Mouse (Mus musculus) testis, adult 2 months (tissue): Measurements from ENCODE around the gene Ankrd65. TPM values are rescaled to one million over a fixed set of nuclear protein-coding genes. Genes with fewer than 3 reads are reported as not detected.

Experiments
- H3K27ac ChIP-seq: fragments of 200-500 bp; 2 replicates; pipeline ENCODE4 v1.5.1; 2012; ENCODE audit warnings: low read depth, low read length; ENCODE audit not compliant: control insufficient read depth, insufficient read depth
- H3K27me3 ChIP-seq: fragments of 200-500 bp; 2 replicates; pipeline ENCODE4 v1.6.1; 2012; ENCODE audit warnings: mild to moderate bottlenecking, low read length, moderate library complexity; ENCODE audit not compliant: control insufficient read depth, insufficient read depth
- H3K36me3 ChIP-seq: fragments of 200-500 bp; 2 replicates; pipeline ENCODE4 v1.6.1; 2012; ENCODE audit warnings: mild to moderate bottlenecking, low read length; ENCODE audit not compliant: control insufficient read depth, insufficient read depth
- H3K4me1 ChIP-seq: fragments of 200-500 bp; 2 replicates; pipeline ENCODE4 v1.6.1; 2012; ENCODE audit warnings: low read length; ENCODE audit not compliant: control insufficient read depth, insufficient read depth
- H3K4me3 ChIP-seq: fragments of 200-500 bp; 2 replicates; pipeline ENCODE4 v1.5.1; 2012; ENCODE audit warnings: low read depth, mild to moderate bottlenecking, low read length, moderate library complexity, mixed read lengths; ENCODE audit not compliant: control insufficient read depth
- CTCF ChIP-seq: fragments of 200-500 bp; IDR thresholded peaks from 2 replicates; pipeline ENCODE4 v1.5.1; 2012; ENCODE audit warnings: low read depth, mild to moderate bottlenecking, inconsistent platforms, low read length, moderate library complexity; ENCODE audit not compliant: control insufficient read depth, insufficient read depth, insufficient replicate concordance
- POLR2A ChIP-seq: fragments of 200-500 bp; IDR thresholded peaks from 2 replicates; pipeline ENCODE4 v1.6.1; 2012; ENCODE audit warnings: low read depth, mild to moderate bottlenecking, inconsistent platforms, low read length, moderate library complexity; ENCODE audit not compliant: control insufficient read depth
- polyA plus RNA-seq: library from polyadenylated mRNA; depleted of rRNA; stranded (reverse); fragments of >200 nt; gene quantifications from 2 replicates; pipeline ENCODE4 v1.2.3, GENCODE M21; 2012

The Ankrd65 gene
- polyA plus RNA-seq, 1 experiment: 0.27 TPM

GRCm38 (mm10) chr4:155757011-155757410, 33.2 kb upstream of the Ankrd65 start:
- H3K27ac ChIP-seq: no peak overlapping the region
- peaks cover 12% of the 10 kb centered on the region for H3K4me1 ChIP-seq
- no peaks in the 10 kb centered on the region for H3K27me3 ChIP-seq
- TF ChIP-seq POLR2A (no peak), CTCF (no peak)
- H3K4me3 ChIP-seq: no peak overlapping the region
- no peaks in the 10 kb centered on the region for H3K36me3 ChIP-seq

GRCm38 (mm10) chr4:155759862-155760612, 30.2 kb upstream of the Ankrd65 start:
- Histone ChIP-seq H3K27ac (0 out of 2 replicates have a peak overlapping the region, but pooled peaks have one; percentile 5), H3K4me3 (peak overlapping the region; percentile 76), H3K27me3 (no peaks in the 10 kb centered on the region)

GRCm38 (mm10) chr4:155760613-155761355, 29.5 kb upstream of the Ankrd65 start, which contains the start of gene Atad3a:
Gene Atad3a, minus strand, starts transcription at chr4:155761093.
- Histone ChIP-seq H3K36me3 (no peaks in the 10 kb centered on the region), H3K27me3 (no peaks in the 10 kb centered on the region), H3K4me1 (peaks cover 12% of the 10 kb centered on the region), H3K4me3 (peak within 1 kb of the TSS; percentile 76), H3K27ac (peak within 1 kb of the TSS; percentile 52)
- TF ChIP-seq CTCF (no peak), POLR2A (peak; percentile 71)

More at GRCm38 (mm10) chr4:155759862-155760612, 30.2 kb upstream of the Ankrd65 start:
- no peaks in the 10 kb centered on the region for H3K36me3 ChIP-seq
- peaks cover 12% of the 10 kb centered on the region for H3K4me1 ChIP-seq
- TF ChIP-seq CTCF: no peak
- TF ChIP-seq POLR2A: no peak

- Histone ChIP-seq H3K36me3 (no peaks in the 10 kb centered on the region), H3K27ac (peak overlapping the region; percentile 52), H3K4me3 (peak overlapping the region; percentile 76), H3K4me1 (peaks cover 12% of the 10 kb centered on the region), H3K27me3 (no peaks in the 10 kb centered on the region)
- TF ChIP-seq POLR2A: no peak
- TF ChIP-seq CTCF: no peak
These were observed 28.7 kb upstream of the Ankrd65 start for GRCm38 (mm10) chr4:155761356-155762099.

- TF ChIP-seq CTCF: no peak
- TF ChIP-seq POLR2A: no peak
- no peak overlapping the region for H3K4me3 ChIP-seq
- no peak overlapping the region for H3K27ac ChIP-seq
- H3K36me3 ChIP-seq: no peaks in the 10 kb centered on the region
- peaks cover 12% of the 10 kb centered on the region for H3K4me1 ChIP-seq
- H3K27me3 ChIP-seq: no peaks in the 10 kb centered on the region
These were observed 27.9 kb upstream of the Ankrd65 start for GRCm38 (mm10) chr4:155762357-155762756.

- H3K36me3 ChIP-seq: no peaks in the 10 kb centered on the region
- H3K4me1 ChIP-seq: peaks cover 18% of the 10 kb centered on the region
- peak overlapping the region; percentile 63 for H3K27ac ChIP-seq
- H3K4me3 ChIP-seq: peak overlapping the region; percentile 80
- no peak for TF ChIP-seq CTCF
- no peak for TF ChIP-seq POLR2A
- no peaks in the 10 kb centered on the region for H3K27me3 ChIP-seq
These were observed 20.8 kb upstream of the Ankrd65 start for GRCm38 (mm10) chr4:155769496-155769879.
